Mouse (Mus musculus): ENCODE measurements around the gene Clec4b1. TPM values are rescaled to one million over a fixed set of nuclear protein-coding genes. Genes with fewer than 3 reads are reported as not detected.
"Not testable (repeated sequence)": the region's sequence is repeated elsewhere in the genome, so short reads cannot be mapped to it uniquely, and the experiment has no call there.

Clec4b1 gene
- polyA plus RNA-seq (2012; fragmentation: generic; extraction: Trizol): not detected
- long read RNA-seq, experiment 1: 0 reads
- long read RNA-seq, experiment 2: 0 reads

DNA sequence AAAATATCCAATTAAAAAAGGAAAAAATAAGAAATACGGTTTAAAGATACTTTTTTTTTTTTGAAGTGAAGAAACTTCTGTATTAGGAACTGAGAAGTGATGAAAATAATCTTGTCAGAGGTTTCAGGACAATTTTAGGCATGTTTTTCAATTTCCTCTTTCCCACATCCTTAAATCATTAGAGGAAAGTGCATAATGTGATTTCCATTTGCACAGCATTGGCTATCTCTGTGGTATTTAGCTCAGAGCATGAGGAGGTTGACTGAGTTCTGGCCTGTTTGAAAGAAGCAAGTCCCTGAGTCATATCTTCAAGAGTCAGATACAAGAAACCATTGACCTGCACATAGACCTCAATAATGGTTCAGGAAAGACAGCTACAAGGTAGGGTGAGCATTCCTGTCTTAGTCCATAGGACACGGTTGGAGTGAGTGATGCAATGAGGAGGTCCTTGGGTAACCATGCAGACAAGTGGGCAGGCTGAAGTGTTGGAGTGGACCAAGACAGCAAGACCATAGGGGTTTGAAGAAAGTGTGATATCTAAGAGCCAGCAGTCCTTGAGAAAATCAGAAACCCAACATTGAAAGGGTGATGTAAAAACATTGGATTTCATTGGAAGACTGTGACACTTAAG lies at the start of gene Clec4b1:
Clec4b1 (plus strand) TSS at position 221 of the 631 bp plus-strand sequence.
- no peak within 1 kb of the TSS for H3K4me3 ChIP-seq (ENCODE audit: insufficient read depth, poor library complexity, severe bottlenecking)
- no peak for TF ChIP-seq MYOD1 (IDR thresholded peaks at IDR 0.05; ENCODE audit: control insufficient read depth, insufficient read length, low read depth)
- no peak for TF ChIP-seq MYOG (IDR thresholded peaks at IDR 0.05; ENCODE audit: control insufficient read depth, extremely low read depth, insufficient read length)
- TF ChIP-seq MAX (IDR thresholded peaks at IDR 0.05): no peak
- TF ChIP-seq CEBPB (IDR thresholded peaks at IDR 0.05; ENCODE audit: low read depth): no peak
- no peak for TF ChIP-seq CTCF (IDR thresholded peaks at IDR 0.05; ENCODE audit: control insufficient read depth, insufficient read depth, insufficient read length)
- no peak for TF ChIP-seq USF1 (IDR thresholded peaks at IDR 0.05; ENCODE audit: low read depth)
- no peak for TF ChIP-seq FOSL1 (IDR thresholded peaks at IDR 0.05; ENCODE audit: insufficient read depth, low read length, poor library complexity, severe bottlenecking)
- H3K27me3 ChIP-seq (ENCODE audit: control insufficient read depth, insufficient read depth, insufficient read length): no peaks in the 10 kb centered on the region
- no peaks in the 10 kb centered on the region for H3K79me3 ChIP-seq (ENCODE audit: low read depth)
- no peaks in the 10 kb centered on the region for H3K79me2 ChIP-seq (ENCODE audit: control insufficient read depth, insufficient read depth)
- H3ac ChIP-seq (ENCODE audit: control insufficient read depth, insufficient read length, low read depth): no peak within 1 kb of the TSS
- H3K36me3 ChIP-seq (ENCODE audit: control insufficient read depth, insufficient read depth): no peaks in the 10 kb centered on the region

DNA sequence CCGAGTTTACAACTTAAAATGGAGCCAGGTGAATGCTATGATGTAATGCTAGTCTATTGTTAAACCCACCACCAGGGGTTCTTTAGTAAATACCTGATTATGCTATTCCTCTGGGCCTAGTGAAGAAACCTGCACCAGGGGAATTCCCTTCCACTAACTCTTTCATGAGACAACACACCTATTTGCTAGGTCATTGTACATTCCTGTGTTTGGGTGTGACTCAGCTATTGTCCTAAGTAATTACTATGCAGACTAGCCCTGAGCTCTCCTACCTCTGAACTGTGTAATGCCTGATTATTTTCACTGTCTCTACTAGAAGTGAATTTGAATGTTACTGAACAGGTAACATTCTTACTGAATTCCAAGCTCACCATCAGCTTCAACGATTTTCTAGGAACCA lies 45.1 kb upstream of the Clec4b1 start:
- H3ac ChIP-seq (ENCODE audit: control insufficient read depth, insufficient read length, low read depth); H3K79me2 ChIP-seq (ENCODE audit: control insufficient read depth, insufficient read depth); H3K4me3 ChIP-seq (ENCODE audit: insufficient read depth, poor library complexity, severe bottlenecking); H3K36me3 ChIP-seq (ENCODE audit: control insufficient read depth, insufficient read depth); H3K79me3 ChIP-seq (ENCODE audit: low read depth); H3K27me3 ChIP-seq (ENCODE audit: control insufficient read depth, insufficient read depth, insufficient read length): not testable (repeated sequence)

- TF ChIP-seq MAX (IDR thresholded peaks at IDR 0.05) (no peak), MYOG (IDR thresholded peaks at IDR 0.05; ENCODE audit: control insufficient read depth, extremely low read depth, insufficient read length) (no peak), CEBPB (IDR thresholded peaks at IDR 0.05; ENCODE audit: low read depth) (no peak), USF1 (IDR thresholded peaks at IDR 0.05; ENCODE audit: low read depth) (no peak), MYOD1 (IDR thresholded peaks at IDR 0.05; ENCODE audit: control insufficient read depth, insufficient read length, low read depth) (no peak), CTCF (IDR thresholded peaks at IDR 0.05; ENCODE audit: control insufficient read depth, insufficient read depth, insufficient read length) (no peak), FOSL1 (IDR thresholded peaks at IDR 0.05; ENCODE audit: insufficient read depth, low read length, poor library complexity, severe bottlenecking) (no peak)
These were observed 44.2 kb upstream of the Clec4b1 start for GRCm38 (mm10) chr6:123005591-123005990.

DNA sequence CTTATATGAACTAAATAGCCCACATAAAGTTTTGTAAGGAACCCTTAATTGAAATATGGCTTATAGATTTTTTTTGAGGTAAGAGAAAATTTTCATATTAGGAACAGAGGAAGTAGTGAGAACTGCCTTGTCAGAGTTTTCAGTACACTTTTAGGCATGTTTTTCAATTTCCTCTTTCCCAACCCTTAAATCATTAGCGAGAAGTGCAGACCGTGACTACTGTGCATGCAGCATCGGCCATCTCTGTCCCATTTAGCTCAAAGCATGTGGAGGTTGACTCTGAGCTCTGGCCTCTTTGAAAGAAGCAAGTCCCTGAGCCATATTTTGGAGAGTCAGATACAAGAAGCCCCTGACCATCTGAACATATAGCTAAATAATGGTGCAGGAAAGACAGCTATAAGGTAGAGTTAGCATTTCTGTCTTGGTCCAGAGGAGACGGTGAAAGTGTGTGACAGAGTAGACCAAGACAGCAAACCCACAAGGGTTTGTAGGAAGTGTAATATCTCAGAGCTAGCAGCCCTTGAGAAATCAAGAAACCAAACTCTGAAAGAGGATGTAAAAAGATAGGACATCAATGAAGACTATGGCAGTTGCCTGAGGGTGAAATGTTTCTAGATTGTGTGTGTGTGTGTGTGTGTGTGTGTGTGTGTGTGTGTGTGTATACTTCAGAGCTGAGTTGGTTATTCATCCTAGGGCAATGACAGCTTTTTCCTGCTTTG lies 45.5 kb downstream of the Clec4b1 start:
- TF ChIP-seq CTCF (IDR thresholded peaks at IDR 0.05; ENCODE audit: control insufficient read depth, insufficient read depth, insufficient read length) (no peak), MYOG (IDR thresholded peaks at IDR 0.05; ENCODE audit: control insufficient read depth, extremely low read depth, insufficient read length) (no peak), MYOD1 (IDR thresholded peaks at IDR 0.05; ENCODE audit: control insufficient read depth, insufficient read length, low read depth) (no peak), USF1 (IDR thresholded peaks at IDR 0.05; ENCODE audit: low read depth) (no peak), CEBPB (IDR thresholded peaks at IDR 0.05; ENCODE audit: low read depth) (no peak), FOSL1 (IDR thresholded peaks at IDR 0.05; ENCODE audit: insufficient read depth, low read length, poor library complexity, severe bottlenecking) (no peak), MAX (IDR thresholded peaks at IDR 0.05) (no peak)
- Histone ChIP-seq H3K79me3 (ENCODE audit: low read depth) (no peaks in the 10 kb centered on the region), H3K27me3 (ENCODE audit: control insufficient read depth, insufficient read depth, insufficient read length) (no peaks in the 10 kb centered on the region), H3ac (ENCODE audit: control insufficient read depth, insufficient read length, low read depth) (no peak overlapping the region), H3K36me3 (ENCODE audit: control insufficient read depth, insufficient read depth) (no peaks in the 10 kb centered on the region), H3K79me2 (ENCODE audit: control insufficient read depth, insufficient read depth) (no peaks in the 10 kb centered on the region), H3K4me3 (ENCODE audit: insufficient read depth, poor library complexity, severe bottlenecking) (no peak overlapping the region)

More at GRCm38 (mm10) chr6:123005591-123005990, 44.2 kb upstream of the Clec4b1 start:
- Histone ChIP-seq H3ac (ENCODE audit: control insufficient read depth, insufficient read length, low read depth) (no peak overlapping the region), H3K36me3 (ENCODE audit: control insufficient read depth, insufficient read depth) (no peaks in the 10 kb centered on the region), H3K79me2 (ENCODE audit: control insufficient read depth, insufficient read depth) (no peaks in the 10 kb centered on the region), H3K4me3 (ENCODE audit: insufficient read depth, poor library complexity, severe bottlenecking) (no peak overlapping the region), H3K79me3 (ENCODE audit: low read depth) (no peaks in the 10 kb centered on the region), H3K27me3 (ENCODE audit: control insufficient read depth, insufficient read depth, insufficient read length) (no peaks in the 10 kb centered on the region)

- H3K79me3 ChIP-seq (ENCODE audit: low read depth); H3K27me3 ChIP-seq (ENCODE audit: control insufficient read depth, insufficient read depth, insufficient read length); H3ac ChIP-seq (ENCODE audit: control insufficient read depth, insufficient read length, low read depth); H3K4me3 ChIP-seq (ENCODE audit: insufficient read depth, poor library complexity, severe bottlenecking); H3K36me3 ChIP-seq (ENCODE audit: control insufficient read depth, insufficient read depth); H3K79me2 ChIP-seq (ENCODE audit: control insufficient read depth, insufficient read depth): not testable (repeated sequence)
These were observed 56.4 kb downstream of the Clec4b1 start, which contains the start of gene Clec4a2 for GRCm38 (mm10) chr6:123106128-123106527. Clec4a2 (plus strand) TSS chr6:123106428.

Other genes with a start within 250 kb of the Clec4b1 start
- gene Slc2a3, start 248.3 kb upstream of the Clec4b1 start, polyA plus RNA-seq (2012; fragmentation: generic; extraction: Trizol): 0.66 TPM
- 6.5 TPM for gene Foxj2, start 230.0 kb upstream of the Clec4b1 start, polyA plus RNA-seq (2012; fragmentation: generic; extraction: Trizol)
- gene C3ar1, start 193.8 kb upstream of the Clec4b1 start, polyA plus RNA-seq (2012; fragmentation: generic; extraction: Trizol): 0.91 TPM
- 17.7 TPM for gene Necap1, start 175.5 kb upstream of the Clec4b1 start, polyA plus RNA-seq (2012; fragmentation: generic; extraction: Trizol)
- not detected for gene Clec4a1, start 128.1 kb upstream of the Clec4b1 start, polyA plus RNA-seq (2012; fragmentation: generic; extraction: Trizol)
- gene Clec4a3, start 97.4 kb upstream of the Clec4b1 start, polyA plus RNA-seq (2012; fragmentation: generic; extraction: Trizol): not detected
- gene Clec4a4, start 59.6 kb upstream of the Clec4b1 start, polyA plus RNA-seq (2012; fragmentation: generic; extraction: Trizol): not detected
- gene Clec4a2, start 56.5 kb downstream of the Clec4b1 start, polyA plus RNA-seq (2012; fragmentation: generic; extraction: Trizol): not detected
- gene Clec4b2, start 122.9 kb downstream of the Clec4b1 start, polyA plus RNA-seq (2012; fragmentation: generic; extraction: Trizol): not detected
- gene Clec4n, start 179.9 kb downstream of the Clec4b1 start, polyA plus RNA-seq (2012; fragmentation: generic; extraction: Trizol): not detected
- gene Clec4d, start 212.1 kb downstream of the Clec4b1 start, polyA plus RNA-seq (2012; fragmentation: generic; extraction: Trizol): 0.30 TPM
- not detected for gene Clec4e, start 239.9 kb downstream of the Clec4b1 start, polyA plus RNA-seq (2012; fragmentation: generic; extraction: Trizol)

Data from C2C12 (cell line).